Mouse (Mus musculus): Measurements from ENCODE around the gene Tns3.

DNA sequence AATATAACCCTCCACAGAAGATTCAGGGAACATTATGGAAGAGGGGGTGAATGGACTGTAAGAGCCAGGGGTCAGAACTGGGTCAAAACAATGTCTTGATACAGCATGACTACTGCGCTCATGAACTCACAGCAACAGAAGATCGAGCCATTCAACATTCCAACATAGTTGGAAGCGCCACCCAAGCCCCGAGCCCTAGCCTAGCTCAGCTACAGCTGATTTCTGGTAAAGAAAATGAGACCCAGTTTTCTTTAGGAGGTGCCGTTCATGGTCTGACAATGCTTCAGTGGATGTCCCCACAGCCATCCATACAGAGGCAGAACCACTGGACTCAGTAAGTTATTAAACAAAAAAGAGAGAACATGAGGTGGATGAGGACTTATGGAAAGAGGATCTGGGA, 224.1 kb downstream of the Tns3 start:
- no peak for TF ChIP-seq POLR2A (IDR thresholded peaks at IDR 0.05; ENCODE audit: insufficient read depth, low read depth, low read length)
- no peak for TF ChIP-seq CTCF (IDR thresholded peaks at IDR 0.05; ENCODE audit: insufficient read depth, low read depth, low read length)
